Mouse (Mus musculus): Measurements from ENCODE around the gene Col18a1.

DNA sequence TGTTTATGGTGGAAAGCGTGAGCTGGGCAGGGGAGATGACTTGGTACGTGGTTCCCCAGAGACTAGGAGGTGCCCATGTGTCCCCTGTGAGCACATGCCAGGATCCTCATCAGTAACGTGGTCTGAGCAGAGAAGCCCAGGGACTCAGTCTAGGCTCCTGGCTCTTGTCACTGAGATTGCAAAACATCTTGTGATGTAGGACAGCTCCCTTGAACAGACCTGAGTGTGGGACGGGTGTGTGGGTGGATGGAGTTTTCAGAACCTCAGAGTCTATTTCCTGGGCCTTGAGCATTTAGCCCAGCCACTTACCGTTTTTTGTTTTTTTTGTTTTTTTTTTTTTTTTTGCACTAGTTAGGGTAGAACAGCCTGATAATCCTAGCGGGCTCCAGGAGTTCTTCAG, 130.9 kb downstream of the Col18a1 start:
- TF ChIP-seq POLR2A (IDR thresholded peaks at IDR 0.05; ENCODE audit: insufficient read length, low read depth) (no peak), TCF12 (IDR thresholded peaks at IDR 0.05; ENCODE audit: insufficient read depth, poor library complexity, severe bottlenecking) (no peak), MAX (IDR thresholded peaks at IDR 0.05; ENCODE audit: low read depth) (no peak), CEBPB (IDR thresholded peaks at IDR 0.05; ENCODE audit: insufficient read depth, poor library complexity, severe bottlenecking) (no peak), POLR2AphosphoS2 (IDR thresholded peaks at IDR 0.05; ENCODE audit: insufficient read length, low read depth) (no peak), E2F4 (IDR thresholded peaks at IDR 0.05; ENCODE audit: insufficient read depth) (no peak), SRF (IDR thresholded peaks at IDR 0.05; ENCODE audit: control insufficient read depth, insufficient read length, low read depth) (no peak), USF1 (IDR thresholded peaks at IDR 0.05; ENCODE audit: low read depth) (no peak)

All from myocyte (in vitro differentiated cells).